Mouse (Mus musculus): ENCODE data around the gene Trim65. TPM values are rescaled to one million over a fixed set of nuclear protein-coding genes. Genes with fewer than 3 reads are reported as not detected.

Gene Trim65
- polyA plus RNA-seq (2014; fragmentation: Nextera tagmentation; extraction: Ambion mirVana), result 0.97 and 1.1 TPM in 2 replicates

DNA sequence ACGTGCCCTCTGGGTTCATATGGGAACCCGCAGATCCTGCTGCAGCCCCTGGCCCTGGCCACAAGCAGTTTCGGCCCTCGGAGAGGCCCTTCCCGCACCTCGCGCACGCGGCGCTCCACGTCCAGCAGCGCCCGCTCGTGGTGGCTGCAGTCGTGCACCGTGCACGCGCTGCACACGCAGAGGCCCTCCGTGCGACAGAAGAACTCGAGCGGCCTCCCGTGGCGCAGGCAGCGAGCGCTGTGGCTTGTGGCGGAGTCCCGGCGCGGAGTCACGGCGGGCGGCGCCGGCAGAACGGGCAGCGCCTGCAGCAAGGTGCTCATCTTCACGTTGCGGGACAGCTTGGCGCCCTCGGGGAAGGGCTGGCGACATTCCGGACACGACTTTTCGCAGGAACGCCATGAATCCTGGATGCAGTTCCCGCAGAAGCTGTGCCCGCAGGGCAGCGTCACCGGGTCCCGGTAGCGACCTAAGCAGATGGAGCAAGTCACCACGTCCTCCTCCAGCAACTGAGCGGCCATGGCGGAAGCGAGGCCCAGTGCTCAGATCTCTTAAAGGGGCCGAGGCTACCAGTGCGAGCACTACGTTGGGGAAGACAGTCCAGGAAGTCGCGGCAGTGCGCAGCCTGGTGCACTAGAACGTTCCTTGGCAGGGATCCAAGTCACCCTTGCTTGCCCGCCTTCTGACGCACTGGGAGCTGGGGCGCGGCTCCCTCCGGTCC lies at the start of gene Trim65:
Trim65 (minus strand) TSS at position 641 of the 718 bp plus-strand sequence.
- H3K4me3 ChIP-seq (ENCODE audit: low read depth, low read length), result peak within 1 kb of the TSS; percentile 49
- no peaks in the 10 kb centered on the region for H3K27me3 ChIP-seq (replicated peaks; ENCODE audit: control insufficient read depth, insufficient read depth, low read length)
- peaks cover 37% of the 10 kb centered on the region for H3K36me3 ChIP-seq (ENCODE audit: control insufficient read depth, insufficient read depth, low read length)
- WGBS, result under 1% methylated on average over 69 of the region's 69 CpGs
- no peaks in the 10 kb centered on the region for H3K9me3 ChIP-seq (replicated peaks; ENCODE audit: control insufficient read depth, low read length)
- H3K4me1 ChIP-seq (ENCODE audit: control insufficient read depth, insufficient read depth, low read length), result peaks cover 2% of the 10 kb centered on the region; the same call in 1 of the 2 replicates
- H3K4me2 ChIP-seq (ENCODE audit: low read length), result peak within 1 kb of the TSS; percentile 78
- peak within 1 kb of the TSS; percentile 72 for H3K9ac ChIP-seq (ENCODE audit: low read length)
- DNase-seq (ENCODE audit: low spot score) (peak; percentile 93), ATAC-seq (peak; percentile 91)
- peak within 1 kb of the TSS; percentile 89 for H3K27ac ChIP-seq (ENCODE audit: low read depth, low read length)

DNA sequence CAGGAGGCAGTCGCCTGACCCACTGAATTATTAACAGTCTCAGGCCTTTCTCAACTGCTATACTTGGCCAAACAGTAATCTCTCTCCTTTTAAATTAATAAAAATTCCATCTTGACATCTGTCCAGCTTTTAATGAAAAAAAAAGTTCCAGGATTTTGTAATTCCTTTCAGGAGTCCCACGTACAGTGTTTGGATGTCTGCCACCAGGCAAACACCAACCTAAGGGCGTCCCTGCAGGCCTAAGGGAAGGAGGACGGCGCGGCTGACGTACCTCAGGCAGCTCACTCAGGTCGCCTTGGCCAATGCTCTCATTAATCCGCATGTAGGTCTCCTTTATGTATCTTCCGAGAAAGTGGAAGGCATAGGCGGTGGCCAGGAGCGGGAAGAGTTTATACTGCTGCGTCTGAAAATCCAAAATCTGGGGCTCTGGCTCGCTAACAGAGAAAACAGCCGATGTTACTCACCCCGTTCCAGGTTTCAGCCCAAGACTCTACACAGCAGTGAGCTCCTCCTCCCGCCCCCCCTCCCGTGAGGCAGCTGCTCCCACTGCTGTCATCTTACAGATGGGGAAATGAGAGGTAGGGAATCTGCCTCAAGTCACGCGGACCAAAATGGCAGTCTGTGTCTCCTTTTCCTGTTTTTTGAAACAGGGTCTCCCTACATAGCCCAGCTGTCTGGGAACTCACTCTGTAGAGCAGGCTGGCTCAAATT lies 47.6 kb upstream of the Trim65 start:
- 89% methylated on average over 20 of the region's 20 CpGs for WGBS
- no peaks in the 10 kb centered on the region for H3K9me3 ChIP-seq (replicated peaks; ENCODE audit: control insufficient read depth, low read length)
- H3K27me3 ChIP-seq (replicated peaks; ENCODE audit: control insufficient read depth, insufficient read depth, low read length), result no peaks in the 10 kb centered on the region
- H3K36me3 ChIP-seq (ENCODE audit: control insufficient read depth, insufficient read depth, low read length), result peaks cover 90% of the 10 kb centered on the region
- DNase-seq (ENCODE audit: low spot score) (no peak), ATAC-seq (no peak)
- no peak overlapping the region for H3K4me3 ChIP-seq (ENCODE audit: low read depth, low read length)
- no peaks in the 10 kb centered on the region for H3K4me1 ChIP-seq (ENCODE audit: control insufficient read depth, insufficient read depth, low read length)
- H3K9ac ChIP-seq (ENCODE audit: low read length), result no peak overlapping the region
- no peak overlapping the region for H3K4me2 ChIP-seq (ENCODE audit: low read length)
- no peak overlapping the region for H3K27ac ChIP-seq (ENCODE audit: low read depth, low read length)

DNA sequence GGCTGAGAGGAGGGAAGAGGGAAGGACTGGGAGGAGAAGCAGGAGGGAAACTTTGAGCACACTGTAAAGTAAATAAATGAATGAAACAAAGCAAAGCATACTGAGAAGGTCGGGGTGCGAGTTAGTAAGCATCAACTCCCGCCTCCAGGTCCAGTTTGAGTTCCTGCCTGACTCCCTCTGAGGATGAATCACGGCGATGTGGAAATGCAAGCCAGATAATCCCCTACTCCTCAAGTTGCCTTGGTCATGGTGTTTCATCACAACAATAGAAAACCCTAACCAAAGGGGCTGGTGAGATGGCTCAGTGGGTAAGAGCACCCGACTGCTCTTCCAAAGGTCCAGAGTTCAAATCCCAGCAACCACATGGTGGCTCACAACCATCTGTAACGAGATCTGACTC lies 45.1 kb upstream of the Trim65 start:
- DNase-seq (ENCODE audit: low spot score) (no peak), ATAC-seq (no peak)
- no peak overlapping the region for H3K4me3 ChIP-seq (ENCODE audit: low read depth, low read length)
- H3K4me1 ChIP-seq (ENCODE audit: control insufficient read depth, insufficient read depth, low read length), result no peaks in the 10 kb centered on the region
- no peaks in the 10 kb centered on the region for H3K9me3 ChIP-seq (replicated peaks; ENCODE audit: control insufficient read depth, low read length)
- no peaks in the 10 kb centered on the region for H3K27me3 ChIP-seq (replicated peaks; ENCODE audit: control insufficient read depth, insufficient read depth, low read length)
- no peak overlapping the region for H3K4me2 ChIP-seq (ENCODE audit: low read length)
- H3K36me3 ChIP-seq (ENCODE audit: control insufficient read depth, insufficient read depth, low read length), result peaks cover 92% of the 10 kb centered on the region
- no peak overlapping the region for H3K9ac ChIP-seq (ENCODE audit: low read length)
- 88% methylated on average over 7 of the region's 7 CpGs for WGBS
- H3K27ac ChIP-seq (ENCODE audit: low read depth, low read length), result no peak overlapping the region

DNA sequence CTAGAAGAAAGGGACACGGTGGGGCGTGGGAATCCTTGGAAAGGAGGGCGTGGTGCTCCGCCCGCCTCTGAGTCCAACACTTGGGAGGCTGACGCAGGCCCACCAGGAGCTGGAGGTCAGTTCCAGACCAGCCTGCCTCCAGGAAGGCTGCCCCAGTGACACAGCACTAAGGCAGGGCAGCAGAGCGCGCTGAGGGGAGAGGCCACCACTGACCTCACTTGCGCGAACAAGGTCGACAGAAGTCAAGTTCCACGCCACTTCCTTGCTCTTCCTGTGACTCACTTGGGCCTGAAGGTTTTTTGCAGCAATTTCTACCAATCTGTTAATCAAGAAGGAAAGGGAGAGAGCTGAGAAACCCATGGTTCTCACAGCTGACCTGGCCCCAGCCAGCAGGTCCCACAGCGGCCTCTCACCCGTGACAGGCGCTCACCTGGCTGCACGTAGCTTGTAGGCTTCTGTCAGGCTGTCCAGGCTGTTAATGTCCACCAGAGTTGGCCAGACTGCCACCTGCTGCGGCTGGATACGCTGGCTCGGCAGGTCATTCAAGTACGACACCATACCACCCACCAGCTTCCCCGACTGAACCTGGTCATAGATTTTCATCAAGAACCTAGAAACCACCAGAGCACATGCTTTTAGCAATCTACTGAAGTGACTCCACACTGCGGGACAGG lies 44.0 kb upstream of the Trim65 start:
- Histone ChIP-seq H3K9ac (ENCODE audit: low read length) (no peak overlapping the region), H3K27ac (ENCODE audit: low read depth, low read length) (no peak overlapping the region), H3K36me3 (ENCODE audit: control insufficient read depth, insufficient read depth, low read length) (peaks cover 83% of the 10 kb centered on the region), H3K4me3 (ENCODE audit: low read depth, low read length) (no peak overlapping the region), H3K9me3 (replicated peaks; ENCODE audit: control insufficient read depth, low read length) (no peaks in the 10 kb centered on the region), H3K4me2 (ENCODE audit: low read length) (no peak overlapping the region), H3K4me1 (ENCODE audit: control insufficient read depth, insufficient read depth, low read length) (no peaks in the 10 kb centered on the region), H3K27me3 (replicated peaks; ENCODE audit: control insufficient read depth, insufficient read depth, low read length) (no peaks in the 10 kb centered on the region)
- ATAC-seq (no peak), DNase-seq (ENCODE audit: low spot score) (no peak)
- 92% methylated on average over 22 of the region's 22 CpGs for WGBS

DNA sequence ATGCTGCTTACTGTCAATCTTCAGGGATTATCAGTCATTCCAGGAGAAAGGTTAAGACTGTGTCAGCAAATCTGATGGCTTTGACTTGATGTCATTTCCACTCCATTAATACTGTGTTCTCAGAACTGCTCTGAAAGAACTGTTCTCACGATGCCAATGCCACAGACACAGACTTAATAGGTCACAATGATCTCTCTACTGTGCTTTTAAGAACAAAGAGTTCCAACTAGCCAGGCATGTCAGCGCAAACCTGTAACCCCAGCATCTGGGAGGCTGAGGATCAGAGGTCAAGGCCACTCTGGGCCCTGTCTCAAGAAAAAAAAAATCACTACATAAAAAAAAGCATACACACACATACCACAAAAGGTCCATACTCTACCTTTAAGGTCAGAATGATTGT lies 41.0 kb upstream of the Trim65 start:
- H3K36me3 ChIP-seq (ENCODE audit: control insufficient read depth, insufficient read depth, low read length), result peaks cover 57% of the 10 kb centered on the region
- H3K27ac ChIP-seq (ENCODE audit: low read depth, low read length), result no peak overlapping the region

DNA sequence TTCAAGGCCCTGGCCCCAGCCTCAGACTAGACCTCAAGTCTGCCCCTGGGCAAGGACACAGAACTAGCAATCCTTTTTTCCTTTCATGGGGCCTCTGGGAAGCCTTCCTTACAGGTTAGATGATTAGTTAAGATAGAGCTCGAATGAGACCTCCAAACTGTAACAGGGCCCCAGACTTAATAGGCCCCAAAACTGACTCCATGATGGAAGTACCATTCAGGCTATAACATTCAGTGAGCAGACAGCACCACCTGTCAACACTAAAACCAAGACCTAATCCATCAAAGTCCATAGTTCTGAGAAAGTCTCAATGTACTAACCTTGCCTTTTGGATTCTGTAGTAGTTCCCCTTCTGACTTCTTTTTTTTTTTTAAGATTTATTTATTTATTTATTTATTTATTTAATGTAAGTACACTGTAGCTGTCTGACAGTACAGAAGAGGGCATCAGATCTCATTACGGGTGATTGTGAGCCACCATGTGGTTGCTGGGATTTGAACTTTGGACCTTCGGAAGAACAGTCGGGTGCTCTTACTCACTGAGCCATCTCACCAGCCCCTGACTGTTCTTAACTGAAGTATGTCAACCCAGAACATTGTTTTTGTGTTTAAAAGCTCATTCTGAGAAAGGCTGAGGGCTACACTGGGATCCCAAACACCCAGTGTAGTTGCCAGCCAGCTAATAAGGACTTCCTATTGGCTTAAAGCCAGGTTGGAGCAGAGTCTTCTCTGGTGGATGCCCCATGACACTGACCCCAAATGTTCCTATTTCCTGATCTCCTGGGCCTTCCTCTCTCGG lies 39.3 kb upstream of the Trim65 start:
- no peaks in the 10 kb centered on the region for H3K9me3 ChIP-seq (replicated peaks; ENCODE audit: control insufficient read depth, low read length)
- 87% methylated on average over 5 of the region's 5 CpGs for WGBS
- H3K9ac ChIP-seq (ENCODE audit: low read length), result no peak overlapping the region
- no peak overlapping the region for H3K4me3 ChIP-seq (ENCODE audit: low read depth, low read length)
- H3K4me2 ChIP-seq (ENCODE audit: low read length), result no peak overlapping the region
- no peak for ATAC-seq
- no peak overlapping the region for H3K27ac ChIP-seq (ENCODE audit: low read depth, low read length)
- no peak for DNase-seq (ENCODE audit: low spot score)
- H3K36me3 ChIP-seq (ENCODE audit: control insufficient read depth, insufficient read depth, low read length), result peaks cover 46% of the 10 kb centered on the region
- H3K27me3 ChIP-seq (replicated peaks; ENCODE audit: control insufficient read depth, insufficient read depth, low read length), result no peaks in the 10 kb centered on the region
- peaks cover 11% of the 10 kb centered on the region for H3K4me1 ChIP-seq (ENCODE audit: control insufficient read depth, insufficient read depth, low read length)

More for the DNA sequence above, 41.0 kb upstream of the Trim65 start:
- Histone ChIP-seq H3K4me3 (ENCODE audit: low read depth, low read length) (no peak overlapping the region), H3K9me3 (replicated peaks; ENCODE audit: control insufficient read depth, low read length) (no peaks in the 10 kb centered on the region), H3K4me1 (ENCODE audit: control insufficient read depth, insufficient read depth, low read length) (peaks cover 3% of the 10 kb centered on the region), H3K27me3 (replicated peaks; ENCODE audit: control insufficient read depth, insufficient read depth, low read length) (no peaks in the 10 kb centered on the region), H3K4me2 (ENCODE audit: low read length) (no peak overlapping the region), H3K9ac (ENCODE audit: low read length) (no peak overlapping the region)
- DNase-seq (ENCODE audit: low spot score) (no peak), ATAC-seq (no peak)
- 81% methylated on average over 2 of the region's 2 CpGs for WGBS

DNA sequence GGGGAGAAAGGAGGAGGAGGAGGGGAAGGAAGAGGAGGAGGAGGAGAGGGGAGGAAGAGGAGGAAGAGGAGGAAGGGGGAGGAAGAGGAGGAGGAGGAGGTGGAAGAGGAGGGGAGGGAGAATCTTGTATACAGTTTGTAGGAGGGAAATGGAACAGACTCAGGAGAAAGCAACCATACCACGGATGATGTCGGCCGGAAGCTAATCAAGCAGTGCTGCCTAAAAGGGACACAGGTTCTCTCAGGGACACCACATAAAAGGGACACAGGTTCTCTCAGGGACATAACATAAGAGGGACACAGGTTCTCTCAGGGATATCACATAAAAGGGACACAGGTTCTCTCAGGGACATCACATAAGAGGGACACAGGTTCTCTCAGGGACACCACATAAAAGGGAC lies 38.3 kb upstream of the Trim65 start:
- WGBS, result 86% methylated on average over 3 of the region's 3 CpGs
- Histone ChIP-seq H3K27me3 (replicated peaks; ENCODE audit: control insufficient read depth, insufficient read depth, low read length) (no peaks in the 10 kb centered on the region), H3K9ac (ENCODE audit: low read length) (no peak overlapping the region), H3K9me3 (replicated peaks; ENCODE audit: control insufficient read depth, low read length) (no peaks in the 10 kb centered on the region), H3K4me3 (ENCODE audit: low read depth, low read length) (no peak overlapping the region), H3K36me3 (ENCODE audit: control insufficient read depth, insufficient read depth, low read length) (peaks cover 46% of the 10 kb centered on the region), H3K27ac (ENCODE audit: low read depth, low read length) (no peak overlapping the region), H3K4me2 (ENCODE audit: low read length) (no peak overlapping the region), H3K4me1 (ENCODE audit: control insufficient read depth, insufficient read depth, low read length) (peaks cover 11% of the 10 kb centered on the region)
- no peak for ATAC-seq
- no peak for DNase-seq (ENCODE audit: low spot score)

DNA sequence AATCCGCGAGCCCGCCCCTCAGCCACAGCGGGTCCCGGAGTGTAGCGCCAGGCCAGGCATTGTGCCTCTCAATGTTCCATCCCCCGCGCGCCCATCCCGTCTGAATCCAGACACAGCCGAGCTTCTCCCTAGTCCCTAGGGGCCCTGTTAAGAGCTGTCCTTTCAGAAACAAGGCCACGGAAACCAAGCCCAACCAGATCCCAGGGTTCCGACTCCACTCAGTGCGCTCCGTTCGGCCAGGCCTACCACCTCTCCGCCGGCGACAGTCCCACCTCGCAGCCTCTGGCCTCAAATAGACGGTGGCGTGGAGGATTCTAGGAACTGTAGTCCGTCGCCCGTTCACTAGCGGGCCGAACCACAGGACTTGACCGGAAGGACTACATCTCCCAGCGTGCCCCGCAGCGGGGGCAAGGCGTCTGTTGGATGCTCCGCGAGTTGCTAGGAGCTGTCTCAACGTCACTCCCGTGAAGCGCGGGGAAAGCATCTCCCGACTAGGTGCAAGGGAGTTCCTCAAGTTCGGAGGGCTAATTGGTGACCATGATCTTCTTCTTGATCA lies 37.0 kb upstream of the Trim65 start, which contains the start of gene Fbf1:
Fbf1 (minus strand) TSS at position 283 of the 556 bp plus-strand sequence.
- Histone ChIP-seq H3K4me2 (ENCODE audit: low read length) (peak within 1 kb of the TSS; percentile 70), H3K27me3 (replicated peaks; ENCODE audit: control insufficient read depth, insufficient read depth, low read length) (no peaks in the 10 kb centered on the region), H3K4me3 (ENCODE audit: low read depth, low read length) (peak within 1 kb of the TSS; percentile 61), H3K9ac (ENCODE audit: low read length) (peak within 1 kb of the TSS; percentile 89), H3K36me3 (ENCODE audit: control insufficient read depth, insufficient read depth, low read length) (peaks cover 44% of the 10 kb centered on the region), H3K4me1 (ENCODE audit: control insufficient read depth, insufficient read depth, low read length) (peaks cover 11% of the 10 kb centered on the region), H3K27ac (ENCODE audit: low read depth, low read length) (peak within 1 kb of the TSS; percentile 88), H3K9me3 (replicated peaks; ENCODE audit: control insufficient read depth, low read length) (no peaks in the 10 kb centered on the region)
- peak; percentile 99 for DNase-seq (ENCODE audit: low spot score)
- ATAC-seq, result peak; percentile 99
- under 1% methylated on average over 40 of the region's 40 CpGs for WGBS

All from forebrain, embryonic 14.5 days (tissue).